Mouse (Mus musculus): ENCODE results near the gene Slc3a1.

DNA sequence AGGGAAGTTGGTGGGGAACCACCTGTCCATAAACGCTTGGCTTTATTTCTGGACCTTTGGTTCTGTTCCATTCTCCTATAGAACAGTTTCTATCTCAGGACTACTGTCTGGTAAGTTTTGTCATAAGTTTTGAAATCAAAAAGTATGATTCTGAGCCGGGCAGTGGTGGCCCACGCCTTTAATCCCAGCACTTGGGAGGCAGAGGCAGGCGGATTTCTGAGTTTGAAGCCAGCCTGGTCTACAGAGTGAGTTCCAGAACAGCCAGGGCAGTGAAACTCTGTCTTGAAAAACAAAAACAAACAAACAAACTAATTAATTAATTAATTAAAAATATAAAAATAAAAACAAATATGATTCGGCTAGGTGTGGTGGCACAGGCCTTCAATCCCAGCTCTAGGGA lies 10.6 kb downstream of the Slc3a1 start:
- TF ChIP-seq POLR2A (IDR thresholded peaks at IDR 0.05; ENCODE audit: insufficient read depth, low read length) (no peak), EP300 (IDR thresholded peaks at IDR 0.05; ENCODE audit: insufficient read depth, low read depth, low read length) (no peak), CTCF (IDR thresholded peaks at IDR 0.05; ENCODE audit: low read depth, low read length) (no peak)

All from ES-Bruce4 (cell line).